Mouse (Mus musculus) lung, postnatal 0 days (tissue): ENCODE measurements around the gene Oas2.

ENCODE experiments used
- CTCF ChIP-seq: IDR thresholded peaks from 2 replicates; pipeline ENCODE4 v1.5.1; 2016; ENCODE audit warnings: antibody characterized with exemption, mild to moderate bottlenecking
- EP300 ChIP-seq: IDR thresholded peaks from 2 replicates; pipeline ENCODE4 v1.6.1; 2016; ENCODE audit warnings: antibody characterized with exemption, mild to moderate bottlenecking, control low read depth

DNA sequence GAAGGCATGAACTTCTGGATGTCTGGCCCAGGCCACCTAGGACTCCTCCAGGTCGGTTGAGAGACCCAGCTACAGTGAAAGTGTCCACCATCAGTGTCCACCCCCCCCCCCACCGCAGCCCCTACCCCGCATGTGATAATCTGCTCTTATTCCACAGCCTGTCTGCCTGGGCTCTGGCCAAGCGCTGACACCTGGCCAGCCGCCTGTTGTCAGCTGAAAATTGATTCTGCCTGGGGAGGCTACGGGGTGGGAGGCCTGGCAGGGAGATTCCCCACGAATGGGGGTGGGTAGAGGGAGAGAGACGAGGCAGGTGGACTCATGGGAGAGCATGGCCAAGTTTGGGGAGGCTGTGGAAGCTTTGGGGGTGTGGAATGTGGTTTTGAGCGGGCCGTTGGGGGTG lies 32.5 kb downstream of the Oas2 start:
- no peak for TF ChIP-seq CTCF
- TF ChIP-seq EP300 = no peak
